Mouse (Mus musculus): ENCODE measurements around the gene Pgs1.

Pgs1 gene

GRCm38 (mm10) chr11:117962228-117963067 is 23.6 kb upstream of the Pgs1 start:
- DNase-seq (ENCODE audit: low read depth, low spot score) = no peak

- peak; percentile 76 for DNase-seq (ENCODE audit: low read depth, low spot score)
Observed at GRCm38 (mm10) chr11:117963091-117963793, 22.9 kb upstream of the Pgs1 start.

- no peak for DNase-seq (ENCODE audit: low read depth, low spot score)
Observed at GRCm38 (mm10) chr11:117963872-117964271, 22.2 kb upstream of the Pgs1 start.

- DNase-seq (ENCODE audit: low read depth, low spot score) = no peak
Observed at GRCm38 (mm10) chr11:117964294-117964693, 21.8 kb upstream of the Pgs1 start.

- DNase-seq (ENCODE audit: low read depth, low spot score) = no peak
Observed at GRCm38 (mm10) chr11:117965052-117965451, 21.0 kb upstream of the Pgs1 start.

GRCm38 (mm10) chr11:117965561-117965981 is 20.5 kb upstream of the Pgs1 start:
- DNase-seq (ENCODE audit: low read depth, low spot score) = no peak

GRCm38 (mm10) chr11:117966506-117967100 is 19.5 kb upstream of the Pgs1 start:
- no peak for DNase-seq (ENCODE audit: low read depth, low spot score)

GRCm38 (mm10) chr11:117967249-117968015 is 18.7 kb upstream of the Pgs1 start:
- DNase-seq (ENCODE audit: low read depth, low spot score) = no peak

GRCm38 (mm10) chr11:117968016-117968671 is 17.9 kb upstream of the Pgs1 start:
- DNase-seq (ENCODE audit: low read depth, low spot score) = no peak

GRCm38 (mm10) chr11:117968716-117969099 is 17.4 kb upstream of the Pgs1 start:
- no peak for DNase-seq (ENCODE audit: low read depth, low spot score)

- no peak for DNase-seq (ENCODE audit: low read depth, low spot score)
Observed at GRCm38 (mm10) chr11:117969100-117969944, 16.8 kb upstream of the Pgs1 start.

GRCm38 (mm10) chr11:117969945-117970872 is 15.9 kb upstream of the Pgs1 start, which contains the start of gene Socs3:
Socs3 (minus strand) TSS chr11:117970047.
- no peak for DNase-seq (ENCODE audit: low read depth, low spot score)

- no peak for DNase-seq (ENCODE audit: low read depth, low spot score)
Observed at GRCm38 (mm10) chr11:117971100-117971499, 15.0 kb upstream of the Pgs1 start.

- no peak for DNase-seq (ENCODE audit: low read depth, low spot score)
Observed at GRCm38 (mm10) chr11:117971646-117972242, 14.3 kb upstream of the Pgs1 start.

GRCm38 (mm10) chr11:117972656-117973558 is 13.2 kb upstream of the Pgs1 start:
- no peak for DNase-seq (ENCODE audit: low read depth, low spot score)

GRCm38 (mm10) chr11:117973569-117973968 is 12.5 kb upstream of the Pgs1 start:
- no peak for DNase-seq (ENCODE audit: low read depth, low spot score)

- no peak for DNase-seq (ENCODE audit: low read depth, low spot score)
Observed at GRCm38 (mm10) chr11:117974327-117975125, 11.6 kb upstream of the Pgs1 start.

All from telencephalon, adult 2 months (tissue).